Mouse (Mus musculus): ENCODE measurements around the gene Vmn2r107.

Gene Vmn2r107

GRCm38 (mm10) chr17:20344942-20345341, at the start of gene Vmn2r107:
Vmn2r107 (plus strand) TSS chr17:20345242.
- no peak for DNase-seq (ENCODE audit: low read depth, low spot score)

GRCm38 (mm10) chr17:20305790-20306189, 39.3 kb upstream of the Vmn2r107 start:
- DNase-seq (ENCODE audit: low read depth, low spot score) = no peak

GRCm38 (mm10) chr17:20399105-20399504, 54.1 kb downstream of the Vmn2r107 start:
- DNase-seq (ENCODE audit: low read depth, low spot score) = no peak

- DNase-seq (ENCODE audit: low read depth, low spot score) = no peak
Observed at GRCm38 (mm10) chr17:20413846-20414245, 68.8 kb downstream of the Vmn2r107 start, which contains the start of gene Vmn1r224. Vmn1r224 (plus strand) TSS chr17:20414146.
